Mouse (Mus musculus): ENCODE data around the gene Dip2b. TPM values are rescaled to one million over a fixed set of nuclear protein-coding genes. Genes with fewer than 3 reads are reported as not detected.
A peak's percentile ranks its signal among the peaks of the same experiment; 100 is the strongest.

Gene Dip2b
- total RNA-seq, 2 experiments from 2014 or later, result 64.8 to 68.3 TPM

DNA sequence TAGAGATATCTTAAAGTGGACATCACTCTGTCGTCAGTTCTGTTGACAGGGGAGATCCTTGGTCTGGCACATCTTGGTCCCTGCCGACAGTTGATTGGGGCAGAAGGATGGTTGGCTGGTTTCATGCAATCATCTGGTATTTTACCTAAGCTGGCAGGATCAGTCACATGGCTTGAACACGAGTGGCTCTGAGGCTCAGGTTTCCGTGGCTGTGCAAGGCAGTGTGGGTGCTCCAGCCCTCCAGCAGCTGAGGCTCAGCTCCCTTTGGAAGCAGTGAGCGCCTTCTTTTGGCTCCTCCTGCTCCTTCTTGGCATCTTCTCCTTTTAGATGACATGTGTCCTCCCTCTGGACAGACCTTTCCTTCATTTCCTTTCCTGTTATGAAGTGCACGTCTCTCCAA lies 7.1 kb downstream of the Dip2b start:
- intact Hi-C loops (cut with DNase I), result no loop called here
- no peak for DNase-seq (ENCODE audit: low spot score in 2 of 2)

- peak in 1 of 2 experiments; percentile 55 for DNase-seq (ENCODE audit: low spot score in 2 of 2)
- intact Hi-C loops (cut with DNase I), result no loop called here
Observed at GRCm38 (mm10) chr15:100049496-100050087, 11.1 kb downstream of the Dip2b start.

DNA sequence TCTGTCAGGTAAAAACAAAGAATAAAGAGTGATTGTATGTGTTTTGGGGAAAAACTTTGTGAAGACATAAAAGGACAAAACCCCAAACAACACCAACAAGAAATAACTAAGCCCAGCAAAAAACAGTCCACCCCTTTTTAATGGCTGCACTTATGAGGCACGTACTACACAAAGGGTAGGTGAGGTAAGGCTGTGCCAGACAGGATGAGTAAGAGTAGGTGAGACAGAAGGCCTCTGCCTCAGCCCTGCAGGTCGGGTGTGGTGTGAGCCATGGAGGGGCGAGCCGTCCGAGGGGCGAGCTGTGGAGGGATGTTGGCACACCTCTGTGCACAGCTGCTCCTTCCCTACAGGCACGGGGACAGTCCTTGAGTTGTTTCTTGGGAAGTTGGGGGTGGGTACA lies 12.5 kb downstream of the Dip2b start:
- intact Hi-C loops (cut with DNase I), result no loop called here
- DNase-seq (ENCODE audit: low spot score in 2 of 2), result no peak

- intact Hi-C loops (cut with DNase I), result no loop called here
- no peak for DNase-seq (ENCODE audit: low spot score in 2 of 2)
Observed at GRCm38 (mm10) chr15:100052726-100053125, 14.3 kb downstream of the Dip2b start.

- intact Hi-C loops (cut with DNase I), result no loop called here
- no peak for DNase-seq (ENCODE audit: low spot score in 2 of 2)
Observed at GRCm38 (mm10) chr15:100056397-100056908, 18.0 kb downstream of the Dip2b start.

DNA sequence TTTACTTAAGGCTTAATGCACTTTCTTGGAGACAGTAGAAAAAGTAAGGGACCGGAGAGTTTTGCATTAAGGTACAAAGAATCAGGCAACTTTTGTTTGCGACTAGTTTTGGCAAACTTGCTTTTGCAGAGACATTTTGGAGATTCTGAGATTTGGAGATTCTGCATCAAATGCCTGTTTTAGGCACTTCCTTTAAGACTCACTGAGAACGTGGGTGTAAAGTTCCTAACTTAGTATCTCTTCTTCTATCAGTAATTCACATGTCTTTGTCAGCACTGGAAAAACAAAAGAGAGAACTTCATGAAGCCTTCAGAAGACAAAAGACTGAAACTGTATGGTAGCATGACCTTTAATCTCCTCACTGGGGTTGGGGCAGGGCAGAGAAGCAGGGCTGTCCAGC lies 19.2 kb downstream of the Dip2b start:
- intact Hi-C loops (cut with DNase I), result no loop called here
- DNase-seq (ENCODE audit: low spot score in 2 of 2), result no peak

DNA sequence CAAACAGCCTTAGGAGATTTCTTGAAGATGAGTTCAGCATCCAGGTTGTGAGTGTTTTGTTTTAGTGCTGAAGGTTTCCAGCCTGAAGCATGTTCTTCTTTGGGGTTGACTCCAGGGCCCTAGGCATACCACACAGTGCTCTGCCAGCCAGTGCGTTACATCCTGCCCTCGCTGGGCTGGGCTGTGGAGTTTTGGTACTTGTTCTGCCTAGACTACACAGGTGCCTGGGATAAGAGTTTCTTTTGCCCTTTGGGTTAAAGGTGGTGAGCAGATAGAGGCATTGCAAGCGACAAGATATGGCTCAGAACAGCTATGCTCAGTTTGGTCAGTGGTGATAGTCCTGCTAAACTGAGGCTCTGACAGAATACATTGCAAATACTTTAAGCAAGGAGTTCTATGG lies 19.7 kb downstream of the Dip2b start:
- DNase-seq (ENCODE audit: low spot score in 2 of 2), result no peak
- intact Hi-C loops (cut with DNase I), result no loop called here

- DNase-seq (ENCODE audit: low spot score in 2 of 2), result no peak
- intact Hi-C loops (cut with DNase I), result no loop called here
Observed at GRCm38 (mm10) chr15:100058912-100059311, 20.4 kb downstream of the Dip2b start.

- DNase-seq (ENCODE audit: low spot score in 2 of 2), result no peak
- intact Hi-C loops (cut with DNase I), result no loop called here
Observed at GRCm38 (mm10) chr15:100059626-100060311, 21.3 kb downstream of the Dip2b start.

DNA sequence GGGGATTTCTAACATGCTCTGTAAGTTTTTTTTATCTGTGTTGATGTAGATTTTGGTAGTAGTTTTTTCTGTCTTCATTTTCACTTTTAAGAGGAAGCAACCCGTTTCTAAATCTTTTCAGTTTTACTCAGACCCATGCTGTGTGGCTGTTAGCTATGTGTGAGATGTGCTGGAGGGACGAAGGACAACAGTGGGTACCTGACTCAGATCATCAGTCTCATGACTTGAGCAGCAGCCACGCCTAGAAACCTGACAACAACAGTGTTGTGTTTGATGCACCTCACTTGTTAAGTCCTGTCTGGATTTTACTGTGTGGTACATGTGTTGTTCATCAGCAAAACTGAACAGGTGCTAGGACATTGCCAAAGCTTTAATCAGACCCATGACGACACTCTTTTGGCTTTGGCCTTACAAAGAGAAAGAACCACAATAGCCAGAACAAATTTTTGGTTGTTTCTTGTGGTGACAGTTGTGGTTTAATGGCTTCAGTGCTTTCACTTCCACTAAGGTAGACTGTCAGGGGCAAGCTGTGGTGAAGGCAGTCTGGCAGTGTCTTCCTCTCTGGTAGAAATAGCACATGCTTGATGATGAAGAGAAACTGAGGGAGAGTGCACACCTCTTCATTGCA lies 22.2 kb downstream of the Dip2b start:
- intact Hi-C loops (cut with DNase I), result no loop called here
- DNase-seq (ENCODE audit: low spot score in 2 of 2), result no peak

DNA sequence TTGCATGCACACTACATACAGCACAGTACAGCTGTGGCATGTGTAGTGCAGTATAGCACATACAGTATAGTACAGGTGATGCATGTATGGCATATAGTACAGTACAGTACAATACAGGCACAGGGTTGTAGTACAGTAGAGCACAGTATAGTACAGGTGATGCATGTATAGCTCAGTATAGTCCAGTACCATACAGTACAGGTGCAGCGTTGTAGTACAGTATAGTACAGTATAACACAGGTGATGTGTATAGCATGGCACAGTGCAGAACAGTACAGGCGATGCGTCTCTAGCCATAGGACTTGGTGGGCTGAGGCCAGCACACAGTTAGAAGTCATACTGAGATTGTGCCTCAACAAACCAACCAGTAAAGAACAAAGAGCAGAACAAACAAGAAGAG lies 22.9 kb downstream of the Dip2b start:
- intact Hi-C loops (cut with DNase I), result no loop called here

DNA sequence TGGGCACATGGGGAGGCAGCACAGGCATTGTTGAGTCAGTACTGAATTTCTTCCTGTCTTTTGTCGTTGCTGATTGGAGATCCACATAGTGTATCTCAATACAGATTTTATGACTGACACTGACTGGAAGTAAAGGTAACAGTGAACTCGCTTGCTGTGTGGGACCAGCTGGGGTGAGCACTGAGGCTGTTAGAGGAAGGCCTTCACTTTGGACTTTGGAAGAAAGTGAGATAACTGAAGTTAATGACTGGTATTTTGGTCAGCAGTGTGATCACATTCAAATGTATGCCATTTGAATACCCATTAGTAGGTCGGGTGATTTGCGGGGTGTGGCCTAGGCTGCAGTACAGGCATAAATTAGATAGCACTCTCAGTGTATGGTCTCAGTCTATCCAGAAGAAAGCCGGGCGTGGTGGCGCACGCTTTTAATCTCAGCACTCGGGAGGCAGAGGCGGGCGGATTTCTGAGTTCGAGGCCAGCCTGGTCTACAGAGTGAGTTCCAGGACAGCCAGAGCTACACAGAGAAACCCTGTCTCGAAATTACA lies 24.8 kb downstream of the Dip2b start:
- intact Hi-C loops (cut with DNase I), result no loop called here
- DNase-seq (ENCODE audit: low spot score in 2 of 2), result no peak

More for the DNA sequence above, 22.9 kb downstream of the Dip2b start:
- DNase-seq (ENCODE audit: low spot score in 2 of 2), result no peak

GRCm38 (mm10) chr15:100066702-100067101 lies 28.2 kb downstream of the Dip2b start:
- no peak for DNase-seq (ENCODE audit: low spot score in 2 of 2)
- intact Hi-C loops (cut with DNase I), result no loop called here

- intact Hi-C loops (cut with DNase I), result no loop called here
- DNase-seq (ENCODE audit: low spot score in 2 of 2), result no peak
Observed at GRCm38 (mm10) chr15:100069101-100069500, 30.6 kb downstream of the Dip2b start.

- DNase-seq (ENCODE audit: low spot score in 2 of 2), result peak in 1 of 2 experiments; percentile 39
Observed at GRCm38 (mm10) chr15:100070021-100070420, 31.6 kb downstream of the Dip2b start.

DNA sequence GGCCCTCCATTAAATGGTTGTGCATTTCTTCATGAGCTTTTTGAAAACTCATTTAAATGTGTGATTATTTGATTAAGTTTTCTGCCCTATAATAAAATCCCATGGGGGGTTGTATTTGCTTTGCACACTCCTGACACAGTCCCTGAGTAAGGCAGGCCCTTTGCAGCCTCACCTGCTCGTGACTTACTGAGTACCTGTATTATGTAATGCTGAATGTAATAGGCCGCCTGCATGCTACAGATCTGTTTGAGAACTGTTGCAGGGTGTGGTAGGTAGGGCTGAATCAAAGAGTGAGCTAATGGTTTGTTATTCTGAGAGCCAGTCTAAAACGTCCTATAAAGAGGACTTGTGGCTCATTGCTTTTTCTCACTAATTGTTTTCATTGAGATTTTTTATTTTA lies 33.4 kb downstream of the Dip2b start:
- no peak for DNase-seq (ENCODE audit: low spot score in 2 of 2)
- intact Hi-C loops (cut with DNase I), result no loop called here

More at GRCm38 (mm10) chr15:100070021-100070420, 31.6 kb downstream of the Dip2b start:
- intact Hi-C loops (cut with DNase I), result no loop called here

GRCm38 (mm10) chr15:100073696-100074453 lies 35.4 kb downstream of the Dip2b start:
- no peak for DNase-seq (ENCODE audit: low spot score in 2 of 2)
- intact Hi-C loops (cut with DNase I), result no loop called here

GRCm38 (mm10) chr15:100074754-100075153 lies 36.3 kb downstream of the Dip2b start:
- DNase-seq (ENCODE audit: low spot score in 2 of 2), result no peak
- intact Hi-C loops (cut with DNase I), result no loop called here

DNA sequence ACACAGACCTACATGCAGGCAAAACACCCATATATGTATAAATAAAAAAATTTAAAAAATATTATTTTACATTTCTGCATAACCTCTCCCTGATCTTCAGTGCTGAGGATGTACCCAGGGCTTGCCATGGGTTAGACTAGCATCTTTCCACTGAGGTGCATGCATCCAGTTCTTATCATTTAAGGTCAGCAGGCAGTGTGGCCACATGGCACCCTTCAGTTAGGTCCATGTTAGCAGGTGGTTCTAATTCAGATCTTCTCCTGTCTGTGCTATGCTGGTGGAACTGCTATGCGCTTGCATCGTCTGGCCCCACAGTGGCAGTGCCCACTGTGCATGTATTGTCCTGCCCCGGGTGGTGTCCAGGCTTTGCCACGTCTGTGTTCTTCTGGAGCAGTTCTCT lies 37.9 kb downstream of the Dip2b start:
- DNase-seq (ENCODE audit: low spot score in 2 of 2), result no peak
- intact Hi-C loops (cut with DNase I), result no loop called here
